Mouse (Mus musculus) heart, embryonic 12.5 days (tissue): ENCODE measurements around the gene Nkiras2. TPM values are rescaled to one million over a fixed set of nuclear protein-coding genes. Genes with fewer than 3 reads are reported as not detected.
"Not testable (repeated sequence)": the region's sequence is repeated elsewhere in the genome, so short reads cannot be mapped to it uniquely, and the experiment has no call there.

Source experiments
- ATAC-seq: fragments of 200-750 bp; cut with Nextera tagmentation; 2 replicates; pipeline ENCODE4 v1.8.0; 2017; ENCODE audit warnings: moderate TSS enrichment, moderate library complexity; ENCODE audit not compliant: insufficient number of reproducible peaks, low FRiP score
- H3K27ac ChIP-seq: fragments of 300-500 bp; sonication (generic); 2 replicates; pipeline ENCODE4 v1.5.1; 2016; ENCODE audit warnings: mild to moderate bottlenecking, moderate library complexity; ENCODE audit not compliant: poor library complexity, severe bottlenecking
- H3K27me3 ChIP-seq: fragments of 300-500 bp; sonication (generic); replicated peaks from 2 replicates; pipeline ENCODE4 v1.6.1; 2016; ENCODE audit warnings: mild to moderate bottlenecking, moderate library complexity
- H3K36me3 ChIP-seq: fragments of 300-500 bp; sonication (generic); 2 replicates; pipeline ENCODE4 v1.6.1; 2016; ENCODE audit warnings: mild to moderate bottlenecking, moderate library complexity
- H3K4me1 ChIP-seq: fragments of 300-500 bp; sonication (generic); replicated peaks from 2 replicates; pipeline ENCODE4 v1.6.1; 2016; ENCODE audit warnings: mild to moderate bottlenecking
- H3K4me2 ChIP-seq: fragments of 300-500 bp; sonication (generic); 2 replicates; pipeline ENCODE4 v1.6.1; 2016; ENCODE audit warnings: mild to moderate bottlenecking, moderate library complexity
- H3K4me3 ChIP-seq: fragments of 300-500 bp; sonication (generic); 2 replicates; pipeline ENCODE4 v1.5.1; 2016; ENCODE audit warnings: mild to moderate bottlenecking
- H3K9ac ChIP-seq: fragments of 300-500 bp; sonication (generic); 2 replicates; pipeline ENCODE4 v1.6.1; 2016; ENCODE audit warnings: mild to moderate bottlenecking, moderate library complexity
- H3K9me3 ChIP-seq: fragments of 300-500 bp; sonication (generic); replicated peaks from 2 replicates; pipeline ENCODE4 v1.6.1; 2016; ENCODE audit warnings: mild to moderate bottlenecking, moderate library complexity
- WGBS: fragments of 180-500 bp; shearing (Covaris S2); methylation state at CpG from one replicate; pipeline ENCODE4 v1.1.7; 2016; 5-methylcytosine and 5-hydroxymethylcytosine counted together
- polyA plus RNA-seq: library from polyadenylated mRNA; unstranded; fragments of >200 nt; fragmentation: Nextera tagmentation; extraction: Ambion mirVana; gene quantifications from 2 replicates; pipeline ENCODE4 v1.2.1, GENCODE M21; 2016

Gene Nkiras2
- polyA plus RNA-seq, 1 experiment from 2014 or later = 60.7 TPM

GRCm38 (mm10) chr11:100580275-100580674 is 38.8 kb upstream of the Nkiras2 start:
- no peaks in the 10 kb centered on the region for H3K27me3 ChIP-seq
- no peak for ATAC-seq
- WGBS = 91% methylated on average over 13 of the region's 13 CpGs
- H3K4me1 ChIP-seq = peaks cover 17% of the 10 kb centered on the region
- no peak overlapping the region for H3K27ac ChIP-seq
- H3K4me3 ChIP-seq = no peak overlapping the region
- no peak overlapping the region for H3K9ac ChIP-seq
- no peaks in the 10 kb centered on the region for H3K9me3 ChIP-seq
- no peak overlapping the region for H3K4me2 ChIP-seq
- peaks cover 73% of the 10 kb centered on the region for H3K36me3 ChIP-seq

- H3K27ac ChIP-seq = 0 out of 2 replicates have a peak overlapping the region, but pooled peaks have one; percentile 39
- 0 out of 2 replicates have a peak, but pooled peaks have one; percentile 12 for ATAC-seq
- peaks cover 88% of the 10 kb centered on the region for H3K36me3 ChIP-seq
- H3K4me2 ChIP-seq = no peak overlapping the region
- WGBS = 49% methylated on average over 4 of the region's 4 CpGs
- peaks cover 11% of the 10 kb centered on the region for H3K4me1 ChIP-seq
- H3K27me3 ChIP-seq = no peaks in the 10 kb centered on the region
- no peaks in the 10 kb centered on the region for H3K9me3 ChIP-seq
- no peak overlapping the region for H3K9ac ChIP-seq
- no peak overlapping the region for H3K4me3 ChIP-seq
These were observed 37.3 kb upstream of the Nkiras2 start for GRCm38 (mm10) chr11:100581756-100582155.

- H3K27me3 ChIP-seq, H3K9ac ChIP-seq, H3K4me2 ChIP-seq, H3K9me3 ChIP-seq, H3K4me3 ChIP-seq, H3K27ac ChIP-seq, ATAC-seq: not testable (repeated sequence)
- H3K36me3 ChIP-seq = peaks cover 94% of the 10 kb centered on the region
- H3K4me1 ChIP-seq = peaks cover 11% of the 10 kb centered on the region
- 97% methylated on average over 1 of the region's 1 CpGs for WGBS
These were observed 36.6 kb upstream of the Nkiras2 start for GRCm38 (mm10) chr11:100582413-100582812.

GRCm38 (mm10) chr11:100582836-100583235 is 36.2 kb upstream of the Nkiras2 start:
- H3K9ac ChIP-seq = no peak overlapping the region
- H3K27me3 ChIP-seq = no peaks in the 10 kb centered on the region
- no peak overlapping the region for H3K27ac ChIP-seq
- H3K4me3 ChIP-seq = no peak overlapping the region
- H3K36me3 ChIP-seq = peaks cover 99% of the 10 kb centered on the region
- no peak overlapping the region for H3K4me2 ChIP-seq
- H3K4me1 ChIP-seq = peaks cover 11% of the 10 kb centered on the region
- no peak for ATAC-seq
- no peaks in the 10 kb centered on the region for H3K9me3 ChIP-seq
- 84% methylated on average over 2 of the region's 2 CpGs for WGBS

- Histone ChIP-seq H3K27ac (no peak overlapping the region), H3K9me3 (no peaks in the 10 kb centered on the region), H3K4me2 (no peak overlapping the region), H3K27me3 (no peaks in the 10 kb centered on the region), H3K9ac (no peak overlapping the region), H3K4me1 (peaks cover 11% of the 10 kb centered on the region), H3K4me3 (no peak overlapping the region), H3K36me3 (peaks cover 99% of the 10 kb centered on the region)
- ATAC-seq = no peak
- 93% methylated on average over 7 of the region's 7 CpGs for WGBS
These were observed 34.5 kb upstream of the Nkiras2 start for GRCm38 (mm10) chr11:100584561-100584961.

- Histone ChIP-seq H3K9ac (no peak overlapping the region), H3K27ac (no peak overlapping the region), H3K4me3 (no peak overlapping the region), H3K4me1 (peaks cover 11% of the 10 kb centered on the region), H3K4me2 (no peak overlapping the region), H3K27me3 (no peaks in the 10 kb centered on the region), H3K9me3 (no peaks in the 10 kb centered on the region), H3K36me3 (peaks cover 98% of the 10 kb centered on the region)
- no peak for ATAC-seq
- WGBS = 90% methylated on average over 3 of the region's 3 CpGs
These were observed 33.9 kb upstream of the Nkiras2 start for GRCm38 (mm10) chr11:100585148-100585547.

GRCm38 (mm10) chr11:100588462-100588861 is 30.6 kb upstream of the Nkiras2 start:
- Histone ChIP-seq H3K36me3 (peaks cover 95% of the 10 kb centered on the region), H3K4me1 (no peaks in the 10 kb centered on the region), H3K9ac (no peak overlapping the region), H3K4me2 (no peak overlapping the region), H3K27me3 (no peaks in the 10 kb centered on the region), H3K27ac (no peak overlapping the region), H3K4me3 (no peak overlapping the region), H3K9me3 (no peaks in the 10 kb centered on the region)
- ATAC-seq = no peak
- 88% methylated on average over 2 of the region's 2 CpGs for WGBS

GRCm38 (mm10) chr11:100592346-100593046 is 26.5 kb upstream of the Nkiras2 start:
- WGBS = 88% methylated on average over 11 of the region's 11 CpGs
- H3K4me1 ChIP-seq = peaks cover 10% of the 10 kb centered on the region; the same call in 1 of the 2 replicates
- H3K9me3 ChIP-seq = no peaks in the 10 kb centered on the region
- H3K4me2 ChIP-seq = no peak overlapping the region
- no peak for ATAC-seq
- H3K27ac ChIP-seq = no peak overlapping the region
- H3K4me3 ChIP-seq = no peak overlapping the region
- H3K36me3 ChIP-seq = peaks cover 89% of the 10 kb centered on the region
- no peaks in the 10 kb centered on the region for H3K27me3 ChIP-seq
- no peak overlapping the region for H3K9ac ChIP-seq

- no peaks in the 10 kb centered on the region for H3K27me3 ChIP-seq
- no peak overlapping the region for H3K27ac ChIP-seq
- H3K9me3 ChIP-seq = no peaks in the 10 kb centered on the region
- WGBS = 86% methylated on average over 7 of the region's 7 CpGs
- H3K4me2 ChIP-seq = no peak overlapping the region
- no peak overlapping the region for H3K4me3 ChIP-seq
- no peak for ATAC-seq
- H3K9ac ChIP-seq = no peak overlapping the region
- peaks cover 89% of the 10 kb centered on the region for H3K36me3 ChIP-seq
- peaks cover 10% of the 10 kb centered on the region; the same call in 1 of the 2 replicates for H3K4me1 ChIP-seq
These were observed 24.4 kb upstream of the Nkiras2 start for GRCm38 (mm10) chr11:100594608-100595007.

- Histone ChIP-seq H3K4me2 (0 out of 2 replicates have a peak overlapping the region, but pooled peaks have one; percentile 1), H3K27ac (no peak overlapping the region), H3K4me1 (peaks cover 10% of the 10 kb centered on the region; the same call in 1 of the 2 replicates), H3K36me3 (peaks cover 93% of the 10 kb centered on the region), H3K9ac (no peak overlapping the region), H3K27me3 (no peaks in the 10 kb centered on the region), H3K9me3 (no peaks in the 10 kb centered on the region), H3K4me3 (no peak overlapping the region)
- no peak for ATAC-seq
- 44% methylated on average over 4 of the region's 4 CpGs for WGBS
These were observed 23.5 kb upstream of the Nkiras2 start for GRCm38 (mm10) chr11:100595533-100595932.

- no peak overlapping the region for H3K4me2 ChIP-seq
- no peaks in the 10 kb centered on the region for H3K9me3 ChIP-seq
- H3K4me3 ChIP-seq = no peak overlapping the region
- H3K27me3 ChIP-seq = no peaks in the 10 kb centered on the region
- peaks cover 85% of the 10 kb centered on the region for H3K36me3 ChIP-seq
- no peak for ATAC-seq
- 86% methylated on average over 4 of the region's 4 CpGs for WGBS
- no peak overlapping the region for H3K27ac ChIP-seq
- H3K4me1 ChIP-seq = peaks cover 14% of the 10 kb centered on the region
- H3K9ac ChIP-seq = no peak overlapping the region
These were observed 21.0 kb upstream of the Nkiras2 start for GRCm38 (mm10) chr11:100598074-100598473.

GRCm38 (mm10) chr11:100601372-100601771 is 17.7 kb upstream of the Nkiras2 start:
- H3K27me3 ChIP-seq = no peaks in the 10 kb centered on the region
- ATAC-seq = no peak
- no peak overlapping the region for H3K9ac ChIP-seq
- H3K36me3 ChIP-seq = peaks cover 67% of the 10 kb centered on the region
- WGBS = 96% methylated on average over 3 of the region's 3 CpGs
- H3K4me2 ChIP-seq = no peak overlapping the region
- H3K9me3 ChIP-seq = no peaks in the 10 kb centered on the region
- H3K4me3 ChIP-seq = no peak overlapping the region
- H3K27ac ChIP-seq = no peak overlapping the region
- H3K4me1 ChIP-seq = peaks cover 32% of the 10 kb centered on the region
